Mouse (Mus musculus) olfactory bulb, adult 2 months (tissue): ENCODE data around the gene Imp3.

Experiments
- CTCF ChIP-seq: fragments of 200-500 bp; IDR thresholded peaks from 2 replicates; pipeline ENCODE4 v1.5.1; 2012; ENCODE audit warnings: low read depth, mild to moderate bottlenecking, low read length, moderate library complexity; ENCODE audit not compliant: insufficient read depth
- POLR2A ChIP-seq: fragments of 200-500 bp; IDR thresholded peaks from 2 replicates; pipeline ENCODE4 v1.6.1; 2012; ENCODE audit warnings: mild to moderate bottlenecking, low read depth, low read length, moderate library complexity; ENCODE audit not compliant: insufficient read depth

- no peak for TF ChIP-seq POLR2A
- TF ChIP-seq CTCF: no peak
Observed at GRCm38 (mm10) chr9:56922746-56923145, 14.5 kb upstream of the Imp3 start.
